Mouse (Mus musculus): ENCODE data around the gene Osbpl7.

- TF ChIP-seq EP300 (IDR thresholded peaks at IDR 0.05; ENCODE audit: low read depth) (no peak), CTCF (IDR thresholded peaks at IDR 0.05; ENCODE audit: low read depth) (no peak)
These were observed 65.4 kb downstream of the Osbpl7 start for GRCm38 (mm10) chr11:97115797-97116196.
